Mouse (Mus musculus) mesoderm, embryonic 11.5 days (tissue): ENCODE results near the gene Zfp988.
"Not testable (repeated sequence)": the region's sequence is repeated elsewhere in the genome, so short reads cannot be mapped to it uniquely, and the experiment has no call there.

Experiments
- DNase-seq: peaks from one replicate; pipeline ENCODE4 v3.0.0-alpha.2; 2012; ENCODE audit warnings: low read depth, low spot score

Gene Zfp988

DNA sequence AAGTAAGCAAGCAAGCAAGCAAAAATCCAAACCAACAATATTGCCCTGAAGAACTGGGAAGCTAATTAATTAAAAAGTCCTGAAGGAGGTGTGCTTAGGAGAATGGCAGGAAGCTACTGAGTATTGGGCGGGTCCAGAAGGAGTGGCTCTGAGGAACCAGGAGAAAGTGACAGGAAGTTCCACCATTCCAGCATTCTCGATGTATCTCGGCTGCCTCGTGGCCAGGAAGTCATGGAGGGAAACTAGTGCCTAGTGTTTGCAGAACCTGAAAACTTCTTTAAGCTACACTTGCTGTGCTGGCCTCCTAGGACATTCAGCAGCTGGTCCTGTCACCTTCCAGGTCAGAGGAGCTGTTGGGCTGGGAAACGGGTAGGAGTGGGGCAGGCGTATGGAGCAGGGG is at the start of gene Zfp988:
Gene Zfp988 (plus strand): TSS at position 239 of the 400 bp plus-strand sequence.
- DNase-seq: not testable (repeated sequence)

DNA sequence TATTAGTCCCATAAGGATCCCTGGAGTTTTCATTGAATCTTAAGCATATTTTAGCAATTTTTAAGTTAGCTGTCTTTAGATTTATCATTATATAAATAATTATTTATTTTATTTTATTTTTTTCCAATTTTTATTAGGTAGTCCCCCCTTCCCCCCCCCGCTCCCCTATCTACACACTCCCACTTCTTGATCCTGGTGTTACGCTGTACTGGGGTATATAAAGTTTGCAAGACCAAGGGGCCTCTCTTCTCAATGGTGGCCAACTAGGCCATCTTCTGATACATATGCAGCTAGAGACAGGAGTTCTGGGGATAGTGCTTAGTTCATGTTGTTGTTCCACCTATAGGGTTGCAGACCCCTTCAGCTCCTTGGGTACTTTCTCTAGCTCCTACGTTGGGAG is 42.8 kb upstream of the Zfp988 start:
- DNase-seq: not testable (repeated sequence)

DNA sequence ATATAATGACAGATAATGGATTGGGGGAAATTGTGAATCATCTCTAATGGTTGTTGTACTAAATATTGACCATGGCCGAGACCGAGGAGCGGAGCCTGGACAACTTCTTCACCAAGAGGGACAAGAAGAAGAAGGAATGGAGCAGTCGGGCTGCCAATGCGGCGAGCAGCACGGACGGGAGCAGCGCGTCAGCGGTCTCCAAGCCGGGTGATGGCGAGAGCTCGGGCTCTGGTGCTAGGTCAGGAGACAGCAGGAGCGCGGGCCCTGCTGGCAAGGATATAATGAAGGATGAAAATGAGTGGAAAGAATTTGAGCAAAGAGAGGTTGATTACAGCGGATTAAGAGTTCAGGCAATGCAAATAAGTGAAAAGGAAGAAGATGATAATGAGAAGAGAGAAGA is 38.2 kb upstream of the Zfp988 start:
- DNase-seq: not testable (repeated sequence)

DNA sequence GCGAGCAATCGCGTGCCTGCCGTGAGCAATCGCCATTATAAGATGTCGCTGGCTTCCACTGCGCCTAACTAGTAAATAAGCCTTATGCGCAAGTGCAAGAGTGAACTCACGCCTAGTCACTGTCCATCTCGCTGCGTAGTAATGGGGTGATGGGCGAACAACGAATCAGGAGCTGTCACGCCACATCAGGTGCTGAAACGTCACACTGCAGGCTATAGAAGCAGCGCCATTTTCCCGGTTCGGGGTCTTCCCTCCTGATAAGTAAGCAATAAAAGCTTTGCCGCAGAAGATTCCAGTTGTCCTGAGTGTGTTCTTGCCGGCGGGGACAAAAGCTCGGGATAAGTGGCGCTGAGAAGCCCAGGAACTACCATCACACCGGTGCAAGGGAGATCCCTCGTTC is 36.7 kb upstream of the Zfp988 start:
- not testable (repeated sequence) for DNase-seq

DNA sequence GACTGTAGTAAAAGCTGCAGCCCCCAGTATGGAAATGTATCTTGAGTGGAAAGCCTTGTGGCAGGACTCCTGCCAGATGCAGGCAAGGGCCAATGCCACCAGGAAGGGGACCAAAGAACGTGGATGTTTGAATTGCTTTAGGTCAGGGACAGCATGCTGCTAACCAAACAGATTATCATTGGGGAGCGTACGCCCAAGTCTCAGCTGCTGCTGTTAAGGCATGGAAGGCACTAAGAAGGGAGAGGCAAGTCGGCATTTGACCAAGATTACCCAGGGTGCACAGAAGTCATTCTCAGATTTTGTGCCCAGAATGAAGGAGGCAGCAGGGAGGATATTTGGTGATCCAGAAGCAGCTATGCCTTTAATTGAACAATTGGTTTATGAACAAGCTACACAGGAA is 35.4 kb upstream of the Zfp988 start:
- not testable (repeated sequence) for DNase-seq

DNA sequence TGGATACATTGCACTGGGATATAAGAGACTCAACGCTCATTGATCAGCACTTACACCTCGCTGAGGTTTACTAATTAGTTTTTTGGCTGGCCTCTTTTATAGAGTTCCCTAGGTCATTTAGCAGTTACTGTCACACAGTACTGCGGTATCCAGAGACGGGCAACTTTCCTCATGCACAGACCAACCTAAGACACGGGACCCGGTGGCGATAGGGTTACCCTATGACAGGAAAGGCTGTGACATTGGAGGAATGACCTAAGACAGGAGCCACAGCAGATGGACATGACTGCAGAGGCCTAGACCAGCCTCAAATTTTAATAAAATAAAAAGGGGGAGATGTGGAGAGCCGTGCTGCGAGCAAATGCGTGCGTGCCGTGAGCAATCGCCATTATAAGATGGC is 33.9 kb upstream of the Zfp988 start:
- DNase-seq: not testable (repeated sequence)

DNA sequence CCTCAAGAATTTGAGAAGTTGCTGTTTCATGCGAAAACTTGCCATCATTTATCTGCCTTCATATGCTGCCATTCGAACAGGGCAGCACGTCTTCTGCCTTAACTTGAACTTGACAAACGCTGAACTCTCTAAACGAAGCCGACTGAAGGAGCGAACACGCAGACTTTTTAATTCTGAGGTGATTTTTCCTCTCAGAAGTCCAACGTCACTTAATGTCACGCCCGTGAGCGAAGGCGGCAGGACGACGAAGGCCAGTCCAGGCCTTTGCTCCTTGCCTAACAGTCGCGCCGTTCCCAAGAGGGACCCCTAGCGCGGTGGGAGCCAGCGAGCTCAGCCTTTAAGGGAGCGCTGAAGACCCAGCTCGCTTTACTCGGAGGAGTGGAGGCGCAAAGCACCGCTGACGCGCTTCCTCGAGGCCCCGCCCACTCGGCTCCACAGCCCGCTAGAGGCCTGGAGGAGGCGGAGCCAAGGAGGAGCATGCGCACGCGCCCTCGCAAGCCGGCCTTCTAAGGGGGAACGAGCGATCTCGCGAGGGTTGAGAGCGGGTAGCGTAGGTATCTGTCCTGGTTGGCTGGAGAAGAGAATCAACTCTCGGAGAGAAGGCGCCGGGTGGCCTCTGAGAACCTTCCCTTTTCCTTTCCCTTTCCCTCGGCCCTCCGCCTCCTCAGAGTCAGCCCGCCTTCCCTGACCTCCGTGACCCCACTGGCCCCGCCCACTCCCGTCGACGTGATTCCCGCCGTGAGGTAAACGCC is 30.3 kb upstream of the Zfp988 start:
- DNase-seq: not testable (repeated sequence)

DNA sequence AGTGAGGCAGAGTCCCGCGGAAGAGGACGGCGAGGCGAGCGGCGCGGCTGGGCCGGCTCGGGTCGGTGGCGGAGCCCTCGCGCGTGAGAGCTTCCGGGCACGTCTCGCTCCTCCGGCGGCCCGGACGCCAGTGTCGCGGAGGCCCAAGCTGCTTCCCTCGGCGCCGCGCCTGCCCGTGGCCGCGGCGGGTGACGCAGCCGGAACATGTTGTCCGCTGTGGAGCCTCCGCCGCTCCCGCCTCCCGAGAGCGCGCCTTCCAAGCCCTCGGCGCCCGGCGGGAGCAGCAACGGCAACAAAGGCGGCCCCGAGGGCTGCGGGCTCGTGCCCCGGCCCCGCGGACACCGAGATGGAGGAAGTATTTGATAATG is 29.7 kb upstream of the Zfp988 start:
- not testable (repeated sequence) for DNase-seq

DNA sequence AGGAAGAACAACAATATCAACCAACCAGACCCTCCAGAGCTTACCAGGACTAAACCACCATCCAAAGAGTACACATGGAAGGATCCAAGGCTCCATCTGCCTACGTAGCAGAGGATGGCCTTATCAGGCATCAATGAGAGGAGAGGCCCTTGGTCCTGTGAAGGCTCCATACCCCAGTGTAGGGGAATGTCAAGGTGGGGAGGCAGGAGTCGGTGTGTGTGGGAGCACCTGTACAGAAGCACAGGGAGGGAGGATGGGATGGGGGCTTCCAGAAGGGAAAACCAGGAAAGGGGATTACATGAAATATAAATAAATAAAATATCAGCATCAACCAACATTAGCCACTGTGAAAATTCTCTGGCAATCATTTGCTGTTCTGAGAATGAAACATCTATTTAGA is 25.1 kb upstream of the Zfp988 start:
- DNase-seq: not testable (repeated sequence)

DNA sequence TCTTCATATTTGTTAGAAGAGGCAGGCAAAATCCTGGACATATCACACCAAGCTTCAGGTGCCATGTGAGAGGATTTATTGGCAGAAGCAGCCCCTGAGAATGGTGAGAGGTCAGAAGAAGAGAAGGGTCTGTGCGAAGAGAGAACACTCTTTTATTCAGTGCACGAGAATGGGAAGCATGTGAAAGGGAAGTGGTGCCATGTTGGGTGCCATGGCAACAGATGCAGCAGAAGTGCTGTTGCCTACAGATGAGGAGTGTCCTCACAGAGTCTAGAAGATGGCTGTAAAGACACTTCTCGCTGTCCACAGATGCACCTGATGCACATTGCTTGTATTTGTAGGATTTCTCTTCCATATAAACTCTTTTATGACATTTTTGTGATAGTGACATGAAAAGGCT is 6.9 kb upstream of the Zfp988 start:
- DNase-seq: not testable (repeated sequence)

DNA sequence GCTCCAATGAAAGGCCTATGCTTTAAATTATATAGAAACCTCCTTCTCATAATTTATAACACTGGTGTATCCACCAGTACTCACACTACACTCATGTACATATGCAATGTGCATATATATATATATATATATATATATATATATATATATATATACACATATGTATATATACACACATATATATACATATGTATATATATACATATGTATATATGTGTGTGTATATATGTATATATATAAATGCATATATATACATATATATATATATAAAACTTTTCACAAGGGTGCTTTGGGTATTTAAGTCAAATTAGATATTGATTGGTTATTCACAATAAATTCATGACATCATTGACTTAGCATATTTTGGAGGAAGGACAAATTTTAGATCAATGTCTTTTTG is 3.1 kb upstream of the Zfp988 start:
- not testable (repeated sequence) for DNase-seq

DNA sequence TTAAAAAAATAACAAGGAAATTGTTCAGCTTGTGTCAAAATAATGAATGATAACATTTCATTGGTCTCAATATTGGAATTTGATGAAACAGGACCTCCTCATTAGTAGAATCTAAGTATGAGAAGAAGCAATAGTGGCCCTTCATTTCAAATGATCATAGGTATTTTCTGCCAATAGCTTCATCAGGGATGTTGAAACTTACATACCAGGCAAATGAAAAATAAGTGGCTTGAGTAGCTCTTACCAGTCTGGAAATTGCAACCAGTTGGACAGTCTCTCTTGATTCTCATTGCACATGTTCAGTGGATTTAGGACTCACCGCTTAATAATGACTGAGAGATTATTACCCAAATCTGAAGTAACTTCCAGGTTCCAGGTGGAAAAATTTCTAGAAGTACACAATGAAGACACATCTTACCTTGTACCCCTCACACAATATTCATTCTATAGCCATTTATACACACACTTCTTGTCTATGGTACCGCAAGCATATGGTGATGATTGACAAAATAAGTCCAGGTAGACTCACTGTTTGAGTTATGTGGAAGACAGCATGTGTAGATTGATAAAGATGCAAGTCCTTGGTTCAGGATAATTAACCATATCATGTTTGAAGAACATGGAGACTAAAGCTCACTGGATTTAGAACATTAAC is 29.7 kb downstream of the Zfp988 start:
- DNase-seq: not testable (repeated sequence)

DNA sequence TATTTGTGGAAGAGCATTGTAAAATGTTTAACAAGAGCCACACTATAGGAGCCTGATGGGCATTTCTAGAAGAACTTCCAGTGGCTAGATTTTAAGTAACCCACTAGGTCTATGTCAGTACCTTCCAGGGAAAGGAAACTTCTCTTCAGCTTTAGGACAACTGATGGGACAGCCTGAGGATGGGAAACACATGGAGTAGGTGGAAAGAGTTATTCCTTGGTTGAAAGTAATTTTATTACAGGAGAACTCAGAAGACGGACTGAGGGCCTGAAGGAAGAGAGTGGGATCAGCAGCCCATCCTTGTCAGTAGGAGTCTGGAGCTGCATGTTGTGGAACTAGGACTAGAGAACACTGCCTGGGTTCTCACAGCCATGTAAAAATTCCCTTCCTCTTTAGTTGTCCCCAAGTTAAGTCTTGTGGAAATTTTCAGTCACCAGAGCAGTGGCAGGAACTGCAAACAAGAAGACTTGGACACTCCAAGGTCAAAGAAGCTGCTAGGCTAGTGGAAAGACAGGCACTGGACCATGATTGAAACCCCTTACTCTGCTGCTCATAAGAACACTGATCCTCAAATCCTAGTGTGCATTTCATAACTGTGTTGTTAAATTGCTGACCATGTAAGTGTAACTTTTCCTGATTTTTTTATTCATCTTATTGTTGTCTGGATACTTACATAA is 30.4 kb downstream of the Zfp988 start:
- not testable (repeated sequence) for DNase-seq

DNA sequence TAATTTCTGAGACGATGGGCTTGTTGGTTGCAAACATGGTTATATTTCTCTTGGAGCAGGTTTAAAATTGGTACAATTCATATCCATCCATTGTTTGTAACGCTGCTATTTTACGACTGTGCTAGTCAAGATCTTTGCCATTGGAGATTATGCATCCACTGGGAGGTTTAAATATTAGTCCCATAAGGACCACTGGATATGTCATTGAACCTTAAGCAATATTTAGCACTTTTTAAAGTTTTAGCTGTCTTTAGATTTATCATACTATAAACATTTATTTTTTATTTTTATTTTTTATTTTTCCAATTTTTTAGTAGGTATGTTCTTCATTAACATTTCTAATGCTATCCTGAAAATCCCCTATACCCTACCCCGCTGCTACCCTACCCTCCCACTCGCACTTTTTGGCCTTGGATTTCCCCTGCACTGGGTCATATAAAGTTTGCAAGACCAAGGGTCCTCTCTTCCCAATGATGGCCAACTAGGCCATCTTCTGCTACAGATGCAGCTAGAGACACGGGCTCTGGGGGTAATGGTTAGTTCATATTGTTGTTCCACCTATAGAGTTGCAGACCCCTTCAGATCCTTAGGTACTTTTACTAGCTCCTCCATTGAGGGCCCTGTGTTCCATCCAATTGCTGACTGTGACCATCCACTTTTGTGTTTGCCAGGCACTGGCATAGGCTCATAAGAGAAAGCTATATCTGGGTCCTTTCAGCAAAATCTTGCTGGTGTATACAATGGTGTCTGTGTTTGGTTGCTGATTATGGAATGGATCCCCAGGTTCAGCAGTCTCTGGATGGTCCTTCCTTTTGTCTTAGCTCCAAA is 31.1 kb downstream of the Zfp988 start:
- not testable (repeated sequence) for DNase-seq

DNA sequence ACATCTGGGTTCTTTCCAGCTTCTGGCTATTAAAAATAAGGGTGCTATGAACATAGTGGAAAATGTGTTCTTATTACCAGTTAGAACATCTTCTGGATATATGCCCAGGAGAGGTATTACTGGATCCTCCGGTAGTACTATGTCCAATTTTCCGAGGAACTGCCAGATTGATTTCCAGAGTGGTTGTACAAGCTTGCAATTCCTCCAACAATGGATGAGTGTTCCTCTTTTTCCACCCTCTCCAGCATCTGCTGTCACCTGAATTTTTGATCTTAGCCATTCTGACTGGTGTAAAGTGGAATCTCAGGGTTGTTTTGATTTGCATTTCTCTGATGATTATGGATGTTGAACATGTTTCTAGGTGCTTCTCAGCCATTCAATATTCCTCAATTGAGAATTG is 32.0 kb downstream of the Zfp988 start:
- DNase-seq: not testable (repeated sequence)

DNA sequence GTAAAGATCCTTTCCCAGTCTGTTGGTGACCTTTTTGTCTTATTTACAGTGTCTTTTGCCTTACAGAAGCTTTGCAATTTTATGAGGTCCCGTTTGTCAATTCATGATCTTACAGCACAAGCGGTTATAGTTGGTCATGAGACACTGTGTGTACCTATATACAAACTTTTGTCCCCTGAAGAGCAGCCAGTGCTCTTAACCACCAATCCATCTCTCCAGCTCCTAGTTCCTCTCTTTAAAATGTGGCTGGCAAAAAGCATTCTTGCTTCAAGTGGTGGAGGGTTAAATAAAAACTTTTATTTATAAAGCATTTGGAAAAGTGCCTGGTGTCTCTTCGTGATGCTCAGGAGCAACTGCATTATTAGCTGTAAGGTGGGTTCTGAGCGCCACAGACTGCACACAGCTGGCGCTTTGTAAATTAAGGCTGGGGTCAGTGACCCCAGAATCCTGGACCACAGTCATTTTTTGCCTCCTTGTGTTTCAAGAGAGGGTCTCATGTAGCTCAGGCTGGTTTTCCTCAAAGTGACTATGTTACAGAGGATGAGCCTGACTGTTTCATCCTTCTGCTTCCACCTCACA is 32.6 kb downstream of the Zfp988 start:
- DNase-seq: no peak

DNA sequence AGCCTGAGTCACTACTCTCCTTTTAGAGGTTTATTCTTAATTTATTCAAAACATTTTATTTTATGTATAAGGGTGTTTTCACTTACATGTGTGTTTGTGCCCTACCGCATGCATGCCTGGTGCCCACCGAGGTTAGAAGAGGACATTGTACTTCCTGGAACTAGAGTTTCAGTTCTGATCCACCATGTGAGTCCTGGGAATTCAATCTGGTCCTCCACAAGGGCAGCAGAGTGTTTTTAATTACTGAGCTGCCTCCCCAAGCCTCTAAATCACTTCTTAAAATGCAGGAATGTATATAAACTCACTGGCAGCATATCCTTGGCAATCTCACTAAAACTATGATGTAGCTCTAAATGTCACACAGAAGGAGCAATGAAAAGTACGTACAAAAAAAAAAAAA is 33.2 kb downstream of the Zfp988 start:
- DNase-seq: not testable (repeated sequence)

DNA sequence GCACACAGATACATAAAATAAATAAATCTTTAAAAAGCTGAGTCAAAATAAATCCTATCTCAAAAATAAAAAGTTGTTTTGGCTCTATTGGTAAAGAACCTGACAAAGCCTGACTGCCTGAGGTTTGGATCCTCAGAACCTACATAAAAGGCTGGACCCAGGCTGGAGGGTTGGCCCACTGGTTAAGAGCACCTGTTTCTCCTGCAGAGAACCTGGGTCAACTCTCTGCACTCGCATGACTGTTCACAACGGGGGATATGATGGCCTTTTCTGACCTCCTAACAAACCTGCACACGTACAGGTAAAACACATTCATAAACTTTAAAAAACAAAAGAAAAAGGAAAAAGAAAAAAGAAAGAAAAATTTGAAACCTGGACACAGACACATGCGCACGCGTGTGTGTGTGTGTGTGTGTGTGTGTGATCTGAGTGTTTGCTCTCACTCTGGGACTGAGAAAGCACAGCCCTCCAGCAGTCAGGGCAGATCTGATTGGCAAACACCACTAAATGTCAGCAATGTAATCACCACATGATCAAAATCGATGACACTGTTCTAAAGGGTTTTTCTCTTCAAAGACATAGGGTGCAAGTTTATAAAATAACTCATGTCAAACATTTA is 34.2 kb downstream of the Zfp988 start:
- not testable (repeated sequence) for DNase-seq

DNA sequence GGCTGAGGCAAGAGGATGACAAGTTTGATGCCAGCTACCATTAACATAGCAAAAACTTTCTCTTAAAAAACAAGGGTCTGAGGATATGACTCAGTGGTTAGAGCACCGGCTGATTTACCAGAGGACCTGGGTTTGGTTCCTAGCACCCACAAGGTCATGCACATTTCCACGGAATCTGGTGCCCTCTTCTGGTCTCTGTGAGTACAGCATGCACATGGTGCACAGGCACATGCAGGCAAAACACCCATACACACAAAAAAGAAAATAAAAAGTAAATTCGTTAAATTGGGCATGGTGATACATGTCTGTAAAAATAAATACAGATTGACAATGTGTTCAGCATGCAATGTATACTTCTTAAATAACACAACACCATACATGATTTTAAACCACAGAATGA is 34.8 kb downstream of the Zfp988 start:
- not testable (repeated sequence) for DNase-seq

DNA sequence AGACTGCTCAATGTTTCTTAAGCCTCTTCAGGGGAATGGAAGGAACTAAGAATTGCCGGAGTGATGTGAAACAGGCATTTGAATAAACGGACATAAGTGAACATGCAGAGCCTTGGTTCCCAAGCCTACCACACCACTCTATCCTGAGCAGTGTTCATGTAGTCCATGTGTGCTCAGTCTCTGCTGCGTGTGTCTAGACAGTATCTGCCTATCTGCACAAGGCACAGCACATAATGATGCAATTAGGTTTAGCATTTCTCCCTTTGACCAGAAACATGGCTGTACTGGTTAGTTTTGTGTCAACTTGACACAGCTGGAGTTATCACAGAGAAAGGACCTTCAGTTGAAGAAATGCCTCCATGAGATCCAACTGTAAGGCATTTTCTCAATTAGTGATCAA is 35.4 kb downstream of the Zfp988 start:
- not testable (repeated sequence) for DNase-seq
